Mouse (Mus musculus): ENCODE measurements around the gene Wdr45b. TPM values are rescaled to one million over a fixed set of nuclear protein-coding genes. Genes with fewer than 3 reads are reported as not detected.
"Not testable (repeated sequence)": the region's sequence is repeated elsewhere in the genome, so short reads cannot be mapped to it uniquely, and the experiment has no call there.

Gene Wdr45b
- total RNA-seq, 2 experiments from 2014 or later, result 26.1 to 31.5 TPM

DNA sequence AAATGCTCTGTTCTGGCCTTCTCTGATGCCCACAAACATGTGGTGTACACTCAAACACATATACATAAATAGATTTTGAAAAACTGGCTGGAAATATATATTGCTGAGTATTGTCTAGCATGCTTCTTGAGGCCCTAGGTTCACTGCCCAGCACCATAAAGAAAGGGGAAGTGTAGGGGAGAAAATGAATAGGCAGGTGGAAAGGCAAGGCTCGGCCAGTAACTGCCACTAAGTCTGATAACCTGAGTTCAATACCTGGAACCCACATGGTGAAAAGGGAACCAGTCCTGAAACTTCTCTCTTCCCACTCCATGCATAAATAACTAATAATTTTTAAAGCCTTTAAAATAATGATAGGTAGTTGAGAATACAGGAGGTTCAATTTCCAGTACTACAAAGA lies 14.6 kb downstream of the Wdr45b start:
- intact Hi-C loops (cut with DNase I; ENCODE audit: low total_unique reads), result no loop called here
- no peak for DNase-seq

DNA sequence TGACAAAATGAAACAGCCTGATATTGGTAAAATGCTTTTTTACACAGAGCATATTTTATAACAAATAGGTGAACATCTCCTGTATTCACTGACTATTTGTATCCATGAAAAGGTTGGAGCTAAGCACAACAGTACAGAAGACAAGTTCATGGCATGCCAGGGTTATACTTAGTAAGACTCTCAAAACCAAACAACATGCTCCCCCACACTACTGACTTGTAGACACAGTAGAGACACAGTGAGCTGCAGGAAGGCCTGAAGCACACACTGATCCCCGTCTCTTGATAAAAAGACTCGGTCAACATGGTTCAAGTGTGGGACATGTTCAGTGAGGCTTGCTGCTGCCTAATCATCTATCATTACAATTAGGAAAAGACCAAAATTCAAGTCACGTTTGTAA lies 22.6 kb downstream of the Wdr45b start:
- intact Hi-C loops (cut with DNase I; ENCODE audit: low total_unique reads), result no loop called here
- DNase-seq, result no peak

DNA sequence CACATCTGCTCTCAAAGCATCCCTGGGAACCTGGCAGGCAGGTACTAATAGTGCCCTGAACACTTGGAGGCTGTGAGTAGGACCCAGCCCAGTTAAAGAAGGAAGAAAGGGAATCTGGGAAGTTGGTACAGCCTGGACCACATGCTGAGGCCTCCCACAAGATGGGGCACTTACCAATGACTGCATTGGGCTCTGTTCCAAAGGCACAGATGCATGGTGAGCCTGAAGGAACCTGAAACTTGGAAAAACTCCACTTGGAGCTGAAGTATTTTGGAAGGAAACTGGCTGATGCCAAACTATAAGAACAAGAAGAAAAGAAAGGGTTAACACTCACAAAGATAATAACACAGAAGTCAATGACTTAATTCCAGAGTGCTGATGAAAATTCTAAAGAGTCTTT lies 25.6 kb downstream of the Wdr45b start:
- DNase-seq, result no peak
- intact Hi-C loops (cut with DNase I; ENCODE audit: low total_unique reads), result no loop called here

DNA sequence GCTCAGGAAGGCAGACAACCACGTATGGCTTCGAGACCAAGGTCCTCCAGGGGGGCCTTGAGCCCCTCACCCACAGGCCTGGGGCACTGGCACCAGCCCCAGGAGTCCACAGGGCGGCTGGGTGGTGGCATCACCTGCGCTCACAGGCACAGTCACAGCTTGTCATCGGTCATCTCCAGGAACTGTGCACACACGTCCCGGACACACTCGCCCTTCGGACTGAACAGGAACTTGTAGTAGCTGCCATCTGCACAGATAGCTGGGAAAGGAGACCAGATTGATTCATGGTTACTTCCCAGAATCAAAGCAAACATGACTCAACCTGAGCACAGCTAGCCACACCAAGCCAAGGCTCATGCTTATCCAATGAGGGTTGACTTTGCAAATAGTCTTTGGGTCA lies 26.0 kb downstream of the Wdr45b start:
- DNase-seq, result no peak
- intact Hi-C loops (cut with DNase I; ENCODE audit: low total_unique reads), result no loop called here

DNA sequence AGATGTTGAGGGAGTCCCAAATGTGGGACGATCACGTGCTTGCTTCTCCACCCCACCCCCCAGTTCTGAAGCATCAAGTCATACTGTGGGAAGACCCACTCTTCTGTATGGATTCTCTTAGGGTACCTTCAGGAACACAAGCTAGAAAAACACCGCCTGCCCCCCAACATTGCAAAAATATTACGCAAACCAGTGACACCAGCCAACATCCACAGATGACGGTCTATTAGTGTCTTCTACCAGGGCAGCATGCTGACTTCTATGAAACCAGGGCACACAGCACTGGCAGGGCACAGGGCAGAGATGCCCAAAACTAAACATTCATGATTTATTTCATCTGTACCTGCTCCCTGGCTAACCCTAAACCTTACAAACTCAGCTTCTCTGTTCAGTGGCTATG lies 27.6 kb downstream of the Wdr45b start:
- intact Hi-C loops (cut with DNase I; ENCODE audit: low total_unique reads), result no loop called here
- DNase-seq, result no peak

DNA sequence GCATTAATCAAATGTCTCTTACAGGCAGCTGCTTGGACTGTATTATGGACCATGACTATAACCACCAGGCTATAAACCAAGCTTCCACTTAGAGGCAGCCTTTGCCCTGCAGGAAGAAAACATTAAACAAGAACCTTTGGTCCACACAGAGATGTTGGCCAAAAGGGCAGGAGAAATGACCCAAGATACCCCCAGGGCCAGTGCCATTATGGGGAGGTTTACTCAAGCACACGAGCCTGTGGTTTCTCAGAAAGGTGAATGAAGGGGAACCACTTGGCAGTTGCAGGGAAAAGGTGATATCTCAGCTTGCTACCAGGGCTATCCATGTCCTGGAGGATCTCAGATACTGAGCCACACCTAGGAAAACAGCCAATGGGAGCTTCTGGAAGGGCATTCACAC lies 28.2 kb downstream of the Wdr45b start:
- intact Hi-C loops (cut with DNase I; ENCODE audit: low total_unique reads), result no loop called here
- DNase-seq, result no peak

DNA sequence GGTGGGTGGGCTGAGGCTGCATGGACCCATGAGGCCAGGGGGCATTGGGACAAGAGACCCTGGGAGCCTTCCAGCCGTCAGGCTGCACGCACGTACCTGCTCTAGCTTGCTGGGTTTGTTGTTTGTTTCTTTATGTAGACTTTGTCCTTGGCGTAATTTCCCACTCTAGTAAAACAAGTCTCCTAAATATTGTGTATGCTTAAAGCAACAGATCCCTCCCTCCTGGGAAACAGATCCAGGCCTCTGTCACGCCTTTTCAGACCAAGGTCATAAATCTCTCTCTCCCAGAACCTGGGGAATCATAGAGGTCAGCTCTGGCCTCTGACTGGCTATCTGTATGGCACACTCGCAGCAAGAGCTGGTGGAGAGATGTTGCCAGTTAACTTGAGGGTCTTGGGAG lies 46.5 kb downstream of the Wdr45b start:
- intact Hi-C loops (cut with DNase I; ENCODE audit: low total_unique reads); DNase-seq: not testable (repeated sequence)

DNA sequence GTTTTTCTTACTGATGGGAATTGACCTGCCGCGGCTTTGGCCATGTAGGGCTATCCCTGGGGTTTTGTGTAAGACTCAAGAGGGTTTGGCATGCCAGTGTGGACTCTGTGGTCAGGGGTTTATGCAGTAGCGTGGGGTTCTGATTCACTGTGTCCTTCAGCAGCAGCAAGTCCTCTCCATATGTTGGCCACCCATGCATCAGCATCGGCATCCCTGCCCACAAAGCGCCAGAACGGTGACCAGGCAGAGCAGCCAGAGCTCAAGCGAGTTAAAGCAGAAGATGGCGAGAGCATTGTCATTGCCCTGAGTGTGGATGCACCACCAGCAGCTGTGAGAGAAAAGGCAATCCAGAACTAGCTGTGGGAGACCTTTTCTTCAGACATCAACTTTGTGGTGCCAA lies 47.6 kb downstream of the Wdr45b start:
- no peak for DNase-seq
- intact Hi-C loops (cut with DNase I; ENCODE audit: low total_unique reads), result no loop called here

DNA sequence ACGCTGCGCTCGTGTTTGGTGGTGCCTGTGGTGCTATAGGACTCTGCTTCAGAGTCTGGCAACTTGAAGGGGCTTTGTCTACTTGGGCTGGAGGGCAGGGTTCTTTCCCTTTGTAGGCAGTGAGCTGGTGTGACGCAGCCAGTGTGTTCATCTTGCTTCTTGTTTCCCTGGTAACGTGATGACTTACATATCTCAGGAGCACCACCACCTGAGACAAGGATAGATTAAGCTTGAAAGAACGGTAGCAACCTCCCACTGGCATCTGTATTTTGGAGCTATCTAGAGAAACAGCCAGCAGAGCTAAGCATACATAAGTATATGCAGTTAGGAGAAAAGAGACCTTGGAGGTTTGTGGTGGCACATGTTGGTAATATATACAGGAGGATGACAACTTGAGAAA lies 48.9 kb downstream of the Wdr45b start:
- no peak for DNase-seq
- intact Hi-C loops (cut with DNase I; ENCODE audit: low total_unique reads), result no loop called here

DNA sequence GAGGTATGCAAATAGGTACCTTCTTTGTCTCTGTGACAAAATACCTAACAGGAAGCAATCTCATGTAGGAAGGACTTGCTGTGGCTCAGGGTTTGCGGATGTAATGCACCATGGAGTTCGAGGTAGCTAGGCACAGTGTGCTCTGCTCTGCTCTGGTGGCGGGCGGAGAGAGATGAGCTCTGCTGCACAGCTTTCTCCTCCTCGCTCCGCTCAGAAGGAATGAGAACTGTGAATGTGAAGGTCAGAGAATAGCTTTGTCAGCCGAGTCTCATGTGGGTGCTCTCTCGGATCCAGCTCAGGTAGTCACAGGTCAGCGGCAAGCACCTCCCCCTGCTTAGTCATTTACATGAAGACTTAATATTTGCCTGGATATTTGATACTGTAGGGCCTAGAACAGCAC lies 54.0 kb downstream of the Wdr45b start:
- intact Hi-C loops (cut with DNase I; ENCODE audit: low total_unique reads), result no loop called here
- DNase-seq, result no peak

DNA sequence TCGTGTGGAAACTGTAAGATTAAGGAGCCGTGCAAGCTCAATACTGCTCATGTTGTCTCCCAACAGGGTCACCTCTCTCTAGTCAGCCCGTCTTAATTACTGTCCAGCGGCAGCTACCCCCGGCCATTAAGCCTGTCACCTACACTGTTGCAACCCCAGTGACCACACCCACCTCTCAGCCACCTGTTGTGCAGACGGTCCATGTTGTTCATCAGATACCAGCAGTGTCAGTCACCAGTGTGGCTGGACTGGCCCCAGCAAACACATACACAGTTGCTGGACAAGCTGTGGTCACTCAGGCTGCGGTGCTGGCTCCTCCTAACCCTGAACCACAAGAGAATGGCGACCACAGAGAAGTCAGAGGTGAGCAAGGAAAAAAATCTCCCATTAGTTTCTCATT lies 55.8 kb downstream of the Wdr45b start:
- DNase-seq, result no peak
- intact Hi-C loops (cut with DNase I; ENCODE audit: low total_unique reads), result no loop called here

DNA sequence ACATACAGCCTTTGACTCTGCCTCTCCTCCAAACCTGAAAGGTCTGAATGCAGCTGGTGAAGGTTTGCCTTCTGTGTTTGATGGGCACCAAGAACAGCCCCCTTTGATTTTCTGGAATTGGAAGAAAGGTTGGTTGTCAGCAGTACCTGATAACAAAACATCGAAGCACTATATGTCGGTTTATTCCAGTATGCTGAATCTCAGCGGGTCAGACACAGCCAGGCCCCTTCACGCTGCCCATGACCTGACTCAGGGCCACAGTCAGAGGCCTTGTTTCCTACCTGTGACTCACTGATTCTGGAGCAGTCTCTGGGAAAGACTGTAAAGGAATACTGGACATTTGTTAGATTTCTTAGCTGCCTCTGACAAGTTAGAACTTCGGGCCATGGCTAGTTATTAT lies 59.5 kb downstream of the Wdr45b start:
- DNase-seq, result no peak
- intact Hi-C loops (cut with DNase I; ENCODE audit: low total_unique reads), result no loop called here

DNA sequence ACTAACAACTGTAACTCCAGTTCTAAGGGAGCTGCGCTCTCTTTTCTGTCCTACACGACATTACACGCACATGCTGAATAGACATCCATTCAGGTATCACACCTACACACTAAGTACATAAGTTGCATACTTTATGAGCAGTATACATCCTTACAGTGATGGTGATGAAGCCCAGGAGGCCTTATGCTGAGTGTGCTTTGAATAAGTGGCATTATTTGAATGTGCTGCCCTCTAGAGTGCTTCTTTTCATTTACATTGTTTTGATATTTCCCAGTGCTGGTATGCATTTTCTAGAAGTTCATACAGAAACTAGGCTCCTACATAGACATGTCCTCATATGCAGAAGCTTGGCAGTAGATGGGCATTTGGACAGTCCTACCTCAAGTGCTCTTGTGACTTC lies 64.4 kb downstream of the Wdr45b start:
- intact Hi-C loops (cut with DNase I; ENCODE audit: low total_unique reads), result loop anchor here (5.0 kb wide), 1 partner anchor 63 kb away; the partner anchor contains the start of gene Cybc1
- no peak for DNase-seq

DNA sequence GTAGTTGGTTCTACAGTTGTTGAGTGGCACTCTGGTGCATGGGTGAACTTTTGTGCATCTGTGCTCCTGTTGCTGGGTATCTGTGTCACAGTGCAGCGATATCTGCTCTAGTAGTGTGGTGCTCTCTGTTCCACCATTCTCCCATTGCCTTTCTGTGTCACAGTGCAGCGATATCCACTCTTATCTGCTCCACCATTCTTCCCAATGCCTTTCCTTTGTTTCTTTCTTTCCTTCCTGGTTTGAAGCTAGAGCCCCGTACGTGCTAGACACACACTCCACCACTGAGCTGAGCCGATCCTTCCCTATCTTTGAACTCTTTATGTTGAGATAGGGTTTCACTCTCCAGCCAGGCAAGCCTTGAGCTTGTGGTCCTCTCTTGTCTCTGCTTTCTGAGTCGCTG lies 71.3 kb downstream of the Wdr45b start:
- DNase-seq, result no peak
- intact Hi-C loops (cut with DNase I; ENCODE audit: low total_unique reads), result no loop called here

DNA sequence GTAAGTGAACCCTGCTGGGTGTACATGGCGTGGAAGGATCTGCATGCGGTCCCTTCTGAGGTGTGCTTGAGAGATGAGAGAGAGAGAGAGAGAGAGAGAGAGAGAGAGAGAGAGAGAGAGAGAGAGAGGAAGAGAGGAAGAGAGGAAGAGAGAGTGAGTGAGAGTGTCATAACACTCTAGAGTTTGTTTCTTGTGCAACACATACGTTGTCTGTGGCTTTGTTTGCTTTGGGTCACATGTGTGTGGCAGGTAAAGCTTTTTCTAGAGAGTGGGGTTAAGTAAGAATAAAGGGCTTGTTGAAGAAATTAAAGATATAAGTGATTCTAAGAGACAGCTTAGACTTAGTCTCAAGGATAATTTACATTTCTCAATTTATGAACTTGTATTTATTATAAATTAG lies 76.2 kb downstream of the Wdr45b start:
- no peak for DNase-seq
- intact Hi-C loops (cut with DNase I; ENCODE audit: low total_unique reads), result no loop called here

DNA sequence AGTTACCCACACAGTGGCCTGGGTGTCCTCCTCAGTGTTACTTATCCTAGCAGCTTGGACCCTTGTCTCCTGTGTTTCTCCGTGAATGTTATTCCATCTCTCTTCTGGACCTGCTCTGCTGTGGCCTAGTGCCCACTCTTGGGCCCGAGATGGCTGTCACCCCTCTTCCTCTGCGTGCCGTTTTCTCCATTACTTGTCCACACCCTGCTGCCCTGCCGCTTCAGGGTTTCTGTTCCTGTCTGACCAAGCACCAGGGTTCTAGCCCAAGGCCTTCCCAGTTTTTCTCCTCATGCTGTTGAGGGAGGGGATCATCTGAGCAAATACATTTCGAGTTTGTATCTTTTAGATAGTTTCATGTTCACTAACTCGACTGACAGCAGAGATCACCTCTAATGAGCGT lies 76.7 kb downstream of the Wdr45b start:
- intact Hi-C loops (cut with DNase I; ENCODE audit: low total_unique reads), result no loop called here
- no peak for DNase-seq

Small RNA genes within 50 kb of the gene (microRNA-seq; reads per million reads assigned to microRNA genes)
- gene Mir7236, result 0.50 to 1.9 reads per million in 2 experiments

Other genes starting within 250 kb of the Wdr45b start
- gene Tex19.2, start 235.8 kb downstream of the Wdr45b start, total RNA-seq (2021), result not detected
- gene Tex19.1, start 208.3 kb downstream of the Wdr45b start, total RNA-seq (2021), result not detected
- 1 to 10 TPM; 1.6 to 2.1 TPM for gene Uts2r, start 194.2 kb downstream of the Wdr45b start, total RNA-seq (2021)
- 1 to 10 TPM; 6.0 to 7.7 TPM for gene Hexdc, start 150.0 kb downstream of the Wdr45b start, total RNA-seq (2021)
- gene Ogfod3, start 149.7 kb downstream of the Wdr45b start, total RNA-seq (2021), result 10 to 100 TPM; 10.0 to 12.0 TPM
- 1 to 10 TPM; 4.4 to 5.6 TPM for gene Cybc1, start 125.1 kb downstream of the Wdr45b start, total RNA-seq (2021)
- gene Narf, start 117.2 kb downstream of the Wdr45b start, total RNA-seq (2021), result 10 to 100 TPM; 40.9 to 56.1 TPM
- gene Foxk2, start 94.5 kb downstream of the Wdr45b start, total RNA-seq (2021), result 10 to 100 TPM; 18.9 to 24.7 TPM
- gene Rab40b, start 33.8 kb upstream of the Wdr45b start, total RNA-seq (2021), result 10 to 100 TPM; 14.7 to 20.5 TPM
- 1 to 10 TPM; 4.4 to 5.1 TPM for gene Fn3krp, start 67.0 kb upstream of the Wdr45b start, total RNA-seq (2021)
- 1 to 10 TPM; 6.7 to 7.8 TPM for gene Fn3k, start 80.5 kb upstream of the Wdr45b start, total RNA-seq (2021)
- 10 to 100 TPM; 13.6 to 14.1 TPM for gene Tbcd, start 97.5 kb upstream of the Wdr45b start, total RNA-seq (2021)
- gene Zfp750, start 164.9 kb upstream of the Wdr45b start, total RNA-seq (2021), result not detected